Mouse (Mus musculus): ENCODE measurements around the gene Aurkb. TPM values are rescaled to one million over a fixed set of nuclear protein-coding genes. Genes with fewer than 3 reads are reported as not detected.

The Aurkb gene
- polyA plus RNA-seq, 1 experiment from 2014 or later, result 171 TPM

DNA sequence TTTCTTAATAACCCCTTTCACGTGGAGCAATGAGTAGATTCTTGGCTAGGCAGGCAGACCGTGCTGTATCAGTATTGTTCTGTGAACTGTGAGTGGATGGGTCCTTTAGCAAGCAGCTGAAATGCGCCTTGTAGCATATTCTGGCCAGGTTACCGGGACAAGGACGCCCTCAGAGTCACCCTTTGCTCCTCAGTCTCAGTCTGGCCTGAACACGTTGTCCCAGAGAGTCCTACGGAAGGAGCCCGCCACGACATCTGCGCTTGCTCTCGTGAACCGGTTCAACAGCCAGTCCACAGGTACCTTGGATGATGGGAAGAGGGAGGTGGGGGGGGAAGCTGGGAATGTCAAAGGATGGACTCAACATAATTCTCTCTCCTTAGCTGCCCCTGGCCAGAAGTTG lies 2.1 kb downstream of the Aurkb start:
- WGBS, result 94% methylated on average over 12 of the region's 12 CpGs
- no peak for ATAC-seq (ENCODE audit: insufficient number of reproducible peaks, low FRiP score, low TSS enrichment, low read depth)
- no peak for DNase-seq (ENCODE audit: low spot score)
- Histone ChIP-seq H3K36me3 (ENCODE audit: control insufficient read depth, insufficient read depth, low read length) (peaks cover 15% of the 10 kb centered on the region; the same call in 1 of the 2 replicates), H3K27me3 (ENCODE audit: control insufficient read depth, insufficient read depth, low read length) (no peaks in the 10 kb centered on the region), H3K27ac (replicated peaks; ENCODE audit: low read depth, low read length) (no peak overlapping the region), H3K4me2 (ENCODE audit: low read depth, severe bottlenecking) (no peak overlapping the region), H3K4me1 (ENCODE audit: control insufficient read depth, insufficient read depth, low read length) (peaks cover 8% of the 10 kb centered on the region), H3K9me3 (ENCODE audit: control insufficient read depth, low read length) (no peaks in the 10 kb centered on the region), H3K9ac (ENCODE audit: low read length) (no peak overlapping the region), H3K4me3 (ENCODE audit: low read depth, low read length) (no peak overlapping the region)

DNA sequence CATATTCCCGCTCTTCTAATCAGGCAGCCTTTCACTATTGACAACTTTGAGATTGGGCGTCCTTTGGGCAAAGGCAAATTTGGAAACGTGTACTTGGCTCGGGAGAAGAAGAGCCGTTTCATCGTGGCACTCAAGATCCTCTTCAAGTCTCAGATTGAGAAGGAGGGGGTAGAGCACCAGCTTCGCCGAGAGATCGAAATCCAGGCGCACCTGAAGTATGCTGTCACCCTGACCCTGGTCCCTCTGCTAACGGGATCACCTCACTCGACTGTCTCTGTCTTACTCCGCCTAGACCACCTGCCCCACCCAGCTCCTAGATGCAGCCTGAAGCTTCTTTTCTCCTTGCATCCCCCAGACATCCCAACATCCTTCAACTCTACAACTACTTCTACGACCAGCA lies 2.7 kb downstream of the Aurkb start:
- WGBS, result 95% methylated on average over 14 of the region's 14 CpGs
- Histone ChIP-seq H3K27me3 (ENCODE audit: control insufficient read depth, insufficient read depth, low read length) (no peaks in the 10 kb centered on the region), H3K4me2 (ENCODE audit: low read depth, severe bottlenecking) (no peak overlapping the region), H3K9ac (ENCODE audit: low read length) (no peak overlapping the region), H3K36me3 (ENCODE audit: control insufficient read depth, insufficient read depth, low read length) (peaks cover 15% of the 10 kb centered on the region; the same call in 1 of the 2 replicates), H3K9me3 (ENCODE audit: control insufficient read depth, low read length) (no peaks in the 10 kb centered on the region), H3K27ac (replicated peaks; ENCODE audit: low read depth, low read length) (no peak overlapping the region), H3K4me1 (ENCODE audit: control insufficient read depth, insufficient read depth, low read length) (peaks cover 8% of the 10 kb centered on the region), H3K4me3 (ENCODE audit: low read depth, low read length) (no peak overlapping the region)
- ATAC-seq (ENCODE audit: insufficient number of reproducible peaks, low FRiP score, low TSS enrichment, low read depth) (no peak), DNase-seq (ENCODE audit: low spot score) (no peak)

DNA sequence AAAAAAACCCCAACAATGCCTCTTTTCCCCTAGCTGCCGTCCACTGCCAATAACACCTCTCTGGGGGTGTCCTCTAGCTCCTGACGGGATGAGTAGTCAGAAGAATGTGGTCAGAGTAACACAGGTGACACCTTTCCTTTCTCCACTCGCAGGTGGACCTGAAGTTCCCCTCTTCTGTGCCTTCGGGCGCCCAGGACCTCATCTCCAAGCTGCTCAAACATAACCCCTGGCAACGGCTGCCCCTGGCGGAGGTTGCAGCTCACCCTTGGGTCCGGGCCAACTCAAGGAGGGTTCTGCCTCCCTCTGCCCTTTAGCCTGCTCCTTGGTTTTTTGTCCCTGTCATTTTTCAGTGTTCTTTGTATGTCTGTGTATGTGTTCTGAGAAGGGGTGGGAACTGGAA lies 5.3 kb downstream of the Aurkb start:
- Histone ChIP-seq H3K27me3 (ENCODE audit: control insufficient read depth, insufficient read depth, low read length) (no peaks in the 10 kb centered on the region), H3K4me2 (ENCODE audit: low read depth, severe bottlenecking) (no peak overlapping the region), H3K9ac (ENCODE audit: low read length) (no peak overlapping the region), H3K9me3 (ENCODE audit: control insufficient read depth, low read length) (no peaks in the 10 kb centered on the region), H3K4me3 (ENCODE audit: low read depth, low read length) (no peak overlapping the region), H3K27ac (replicated peaks; ENCODE audit: low read depth, low read length) (no peak overlapping the region), H3K36me3 (ENCODE audit: control insufficient read depth, insufficient read depth, low read length) (peaks cover 15% of the 10 kb centered on the region; the same call in 1 of the 2 replicates), H3K4me1 (ENCODE audit: control insufficient read depth, insufficient read depth, low read length) (peaks cover 8% of the 10 kb centered on the region)
- no peak for DNase-seq (ENCODE audit: low spot score)
- 95% methylated on average over 8 of the region's 8 CpGs for WGBS
- ATAC-seq (ENCODE audit: insufficient number of reproducible peaks, low FRiP score, low TSS enrichment, low read depth), result no peak

GRCm38 (mm10) chr11:69051771-69052170 lies 6.3 kb downstream of the Aurkb start:
- DNase-seq (ENCODE audit: low spot score) (no peak), ATAC-seq (ENCODE audit: insufficient number of reproducible peaks, low FRiP score, low TSS enrichment, low read depth) (no peak)
- Histone ChIP-seq H3K4me2 (ENCODE audit: low read depth, severe bottlenecking) (no peak overlapping the region), H3K9ac (ENCODE audit: low read length) (no peak overlapping the region), H3K27me3 (ENCODE audit: control insufficient read depth, insufficient read depth, low read length) (no peaks in the 10 kb centered on the region), H3K4me1 (ENCODE audit: control insufficient read depth, insufficient read depth, low read length) (peaks cover 2% of the 10 kb centered on the region), H3K9me3 (ENCODE audit: control insufficient read depth, low read length) (no peaks in the 10 kb centered on the region), H3K27ac (replicated peaks; ENCODE audit: low read depth, low read length) (no peak overlapping the region), H3K4me3 (ENCODE audit: low read depth, low read length) (no peak overlapping the region), H3K36me3 (ENCODE audit: control insufficient read depth, insufficient read depth, low read length) (peaks cover 15% of the 10 kb centered on the region; the same call in 1 of the 2 replicates)
- WGBS, result 90% methylated on average over 4 of the region's 4 CpGs

- Histone ChIP-seq H3K4me2 (ENCODE audit: low read depth, severe bottlenecking) (no peak overlapping the region), H3K4me1 (ENCODE audit: control insufficient read depth, insufficient read depth, low read length) (no peaks in the 10 kb centered on the region), H3K4me3 (ENCODE audit: low read depth, low read length) (no peak overlapping the region), H3K9me3 (ENCODE audit: control insufficient read depth, low read length) (no peaks in the 10 kb centered on the region), H3K9ac (ENCODE audit: low read length) (no peak overlapping the region), H3K36me3 (ENCODE audit: control insufficient read depth, insufficient read depth, low read length) (peaks cover 15% of the 10 kb centered on the region; the same call in 1 of the 2 replicates), H3K27ac (replicated peaks; ENCODE audit: low read depth, low read length) (no peak overlapping the region), H3K27me3 (ENCODE audit: control insufficient read depth, insufficient read depth, low read length) (no peaks in the 10 kb centered on the region)
- no peak for DNase-seq (ENCODE audit: low spot score)
- ATAC-seq (ENCODE audit: insufficient number of reproducible peaks, low FRiP score, low TSS enrichment, low read depth), result no peak
- WGBS, result 77% methylated on average over 2 of the region's 2 CpGs
These were observed 7.5 kb downstream of the Aurkb start for GRCm38 (mm10) chr11:69052824-69053421.

DNA sequence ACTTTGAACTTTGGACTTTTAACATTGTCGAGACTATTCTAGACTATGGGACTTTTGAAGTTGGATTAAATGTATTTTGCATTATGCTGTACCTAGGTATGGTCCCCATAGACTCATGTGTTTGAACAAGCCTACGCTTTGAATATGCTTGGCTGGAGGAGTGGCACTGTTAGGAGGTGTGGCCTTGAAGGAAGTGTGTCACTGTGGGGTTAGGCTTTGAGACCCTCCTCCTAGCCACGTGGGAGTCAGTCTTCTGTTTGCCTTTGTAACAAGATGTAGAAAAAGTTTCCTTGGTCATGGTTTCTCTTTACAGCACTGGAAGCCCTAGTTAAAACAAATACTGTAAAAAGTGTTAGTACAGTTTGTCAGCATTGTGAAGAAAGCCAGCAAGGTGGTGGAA lies 8.4 kb downstream of the Aurkb start:
- H3K36me3 ChIP-seq (ENCODE audit: control insufficient read depth, insufficient read depth, low read length), result peaks cover 15% of the 10 kb centered on the region; the same call in 1 of the 2 replicates
- peaks cover 6% of the 10 kb centered on the region; the same call in 1 of the 2 replicates for H3K4me1 ChIP-seq (ENCODE audit: control insufficient read depth, insufficient read depth, low read length)
- no peak for DNase-seq (ENCODE audit: low spot score)
- H3K27ac ChIP-seq (replicated peaks; ENCODE audit: low read depth, low read length), result no peak overlapping the region
- no peaks in the 10 kb centered on the region for H3K27me3 ChIP-seq (ENCODE audit: control insufficient read depth, insufficient read depth, low read length)
- no peaks in the 10 kb centered on the region for H3K9me3 ChIP-seq (ENCODE audit: control insufficient read depth, low read length)
- 77% methylated on average over 3 of the region's 3 CpGs for WGBS
- H3K4me2 ChIP-seq (ENCODE audit: low read depth, severe bottlenecking), result no peak overlapping the region
- no peak overlapping the region for H3K9ac ChIP-seq (ENCODE audit: low read length)
- H3K4me3 ChIP-seq (ENCODE audit: low read depth, low read length), result no peak overlapping the region
- ATAC-seq (ENCODE audit: insufficient number of reproducible peaks, low FRiP score, low TSS enrichment, low read depth), result no peak

DNA sequence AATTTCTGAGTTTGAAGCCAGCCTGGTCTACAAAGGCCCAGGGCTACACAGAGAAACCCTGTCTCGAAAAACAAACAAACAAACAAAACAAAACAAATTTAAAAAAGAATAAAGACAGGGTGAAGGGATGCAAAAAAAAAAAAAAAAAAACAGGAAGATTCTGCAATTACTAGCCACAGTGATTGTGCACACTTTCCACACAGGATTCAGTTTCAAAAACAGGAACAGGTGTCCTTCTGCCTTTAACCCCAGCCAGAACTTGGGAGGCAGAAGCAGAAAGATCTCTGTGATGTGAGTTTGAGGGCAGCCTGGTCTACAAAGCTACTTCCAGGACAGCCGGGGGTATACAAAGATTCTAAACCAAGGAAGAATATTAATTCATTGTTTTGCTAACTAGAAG lies 12.8 kb downstream of the Aurkb start:
- Histone ChIP-seq H3K27ac (replicated peaks; ENCODE audit: low read depth, low read length) (no peak overlapping the region), H3K9me3 (ENCODE audit: control insufficient read depth, low read length) (no peaks in the 10 kb centered on the region), H3K4me2 (ENCODE audit: low read depth, severe bottlenecking) (peak overlapping the region; percentile 96; the same call in 1 of the 2 replicates), H3K9ac (ENCODE audit: low read length) (peak overlapping the region; percentile 78; the same call in 1 of the 2 replicates), H3K36me3 (ENCODE audit: control insufficient read depth, insufficient read depth, low read length) (no peaks in the 10 kb centered on the region), H3K27me3 (ENCODE audit: control insufficient read depth, insufficient read depth, low read length) (no peaks in the 10 kb centered on the region), H3K4me3 (ENCODE audit: low read depth, low read length) (peak overlapping the region; percentile 95), H3K4me1 (ENCODE audit: control insufficient read depth, insufficient read depth, low read length) (peaks cover 19% of the 10 kb centered on the region)
- ATAC-seq (ENCODE audit: insufficient number of reproducible peaks, low FRiP score, low TSS enrichment, low read depth), result no peak
- 81% methylated on average over 2 of the region's 2 CpGs for WGBS
- DNase-seq (ENCODE audit: low spot score), result no peak

DNA sequence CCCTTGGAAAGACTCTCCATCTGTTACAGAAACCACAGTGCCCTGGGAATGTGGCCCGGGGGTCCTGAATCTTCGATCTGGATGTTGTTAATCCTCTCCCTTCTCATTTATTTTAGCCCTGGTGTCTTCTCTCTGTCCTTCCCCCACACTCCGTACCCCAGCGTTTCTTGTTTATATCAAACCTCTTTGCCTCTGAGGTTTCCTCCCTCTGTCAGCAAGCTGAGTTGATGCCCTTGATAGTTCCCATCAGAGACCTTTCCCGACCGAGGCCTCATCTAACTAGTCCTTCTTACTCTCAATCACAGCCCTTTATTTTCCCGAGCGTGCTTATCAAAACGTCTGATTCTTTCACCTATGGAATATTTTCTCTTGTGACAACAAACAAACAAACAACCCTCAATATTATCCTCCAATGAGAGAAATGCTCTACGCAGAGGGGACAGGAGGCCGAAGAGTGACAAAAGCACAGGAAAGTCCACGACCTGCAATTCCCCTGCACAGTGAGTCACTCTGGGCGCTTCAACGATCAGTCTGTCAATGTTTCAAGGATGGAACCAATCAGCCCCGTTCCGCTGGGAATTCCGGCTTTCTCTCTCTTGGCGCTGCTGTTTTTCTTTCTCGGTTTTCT lies 13.4 kb downstream of the Aurkb start:
- DNase-seq (ENCODE audit: low spot score) (no peak), ATAC-seq (ENCODE audit: insufficient number of reproducible peaks, low FRiP score, low TSS enrichment, low read depth) (no peak)
- peaks cover 19% of the 10 kb centered on the region for H3K4me1 ChIP-seq (ENCODE audit: control insufficient read depth, insufficient read depth, low read length)
- no peaks in the 10 kb centered on the region for H3K36me3 ChIP-seq (ENCODE audit: control insufficient read depth, insufficient read depth, low read length)
- peak overlapping the region; percentile 78 for H3K9ac ChIP-seq (ENCODE audit: low read length)
- H3K4me2 ChIP-seq (ENCODE audit: low read depth, severe bottlenecking), result peak overlapping the region; percentile 96
- H3K9me3 ChIP-seq (ENCODE audit: control insufficient read depth, low read length), result no peaks in the 10 kb centered on the region
- peak overlapping the region; percentile 95 for H3K4me3 ChIP-seq (ENCODE audit: low read depth, low read length)
- no peaks in the 10 kb centered on the region for H3K27me3 ChIP-seq (ENCODE audit: control insufficient read depth, insufficient read depth, low read length)
- no peak overlapping the region; the same call in 1 of the 2 replicates for H3K27ac ChIP-seq (replicated peaks; ENCODE audit: low read depth, low read length)
- 2% methylated on average over 19 of the region's 19 CpGs for WGBS
